In the genomic region with DNA sequence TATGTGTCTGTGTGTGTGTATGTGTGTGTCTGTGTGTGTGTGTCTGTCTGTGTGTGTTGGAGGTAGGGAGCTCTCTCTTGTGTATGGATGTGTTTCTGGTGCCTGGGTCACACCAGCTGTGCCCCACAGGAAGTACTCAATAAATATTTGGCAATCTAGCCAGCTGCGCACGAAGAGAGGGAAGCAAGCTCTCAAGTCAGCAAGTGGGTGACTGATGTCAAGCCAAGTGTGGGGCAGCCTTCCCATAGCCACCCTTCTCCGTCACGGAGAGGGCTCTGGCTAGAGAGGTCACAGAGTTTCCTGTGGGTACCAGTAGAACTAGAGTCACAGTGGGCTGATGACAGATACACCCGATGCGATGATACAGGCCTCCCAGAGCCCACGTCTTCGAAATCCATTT, we compare ENCODE assay signal across 23 mouse cellular contexts.
A peak's percentile ranks its signal among the peaks of the same experiment; 100 is the strongest.
DNase-seq lines count a peak whose midpoint lies in the region; ATAC-seq and TF ChIP-seq lines count a peak whose summit lies in the region.
"Had no signal": no experiment of that assay in that cellular context is flagged by ENCODE, and none has a peak within 500 bp of the region (broad histone marks: within the 10 kb centered on the region; RNA-seq: fewer than 3 reads in every experiment).

No protein-coding gene starts in this region.

- no peak overlapping the region for H3K4me3 ChIP-seq in heart, embryonic 11.5 days (ENCODE audit: low read depth, low read length)
- H3K4me3 ChIP-seq in lung, adult 2 months (replicated peaks; ENCODE audit: extremely low read depth, low read depth, low read length): no peak overlapping the region
- no peak overlapping the region for H3K4me3 ChIP-seq in forebrain, embryonic 15.5 days
- H3K4me3 ChIP-seq: forebrain, embryonic 10.5 days; hindbrain, embryonic 12.5 days; left cerebral cortex, adult 2 months; midbrain, embryonic 15.5 days had no signal

- no peaks in the 10 kb centered on the region for H3K9me3 ChIP-seq in heart, embryonic 11.5 days (replicated peaks; ENCODE audit: control insufficient read depth, low read length)
- H3K9me3 ChIP-seq in forebrain, embryonic 15.5 days: no peaks in the 10 kb centered on the region
- H3K9me3 ChIP-seq: forebrain, embryonic 10.5 days; G1E; hindbrain, embryonic 12.5 days; midbrain, embryonic 15.5 days had no signal

- no peak overlapping the region for H3K4me2 ChIP-seq in heart, embryonic 11.5 days
- H3K4me2 ChIP-seq in forebrain, embryonic 15.5 days (replicated peaks): no peak overlapping the region
- H3K4me2 ChIP-seq: hindbrain, embryonic 12.5 days; midbrain, embryonic 15.5 days had no signal

- peak; percentile 96 for DNase-seq in heart, adult 11 months
- DNase-seq in lung, adult 2 months: peak; percentile 54
- DNase-seq in lung, postnatal 25 days (ENCODE audit: low spot score): peak; percentile 82
- no peak for DNase-seq in T-cell, adult 2 months (ENCODE audit: low spot score)
- DNase-seq: adrenal gland, postnatal 25 days; cerebellum, adult 11 months; cerebellum, postnatal 14 days; embryo, embryonic 11 days; gastrocnemius, postnatal 25 days; kidney, adult 8-10 months; kidney, postnatal 14 days; left cerebral cortex, postnatal 4 days; liver; thymus, postnatal 25 days had no signal

- no peak for ATAC-seq in heart, embryonic 11.5 days (replicated peaks; ENCODE audit: insufficient number of reproducible peaks, low FRiP score, low TSS enrichment)
- peak; percentile 28 for ATAC-seq in neutrophil, adult 5-6 weeks (ENCODE audit: extremely low read depth, insufficient number of reproducible peaks, low FRiP score, poor library complexity, severe bottlenecking)
- ATAC-seq in forebrain, embryonic 15.5 days (replicated peaks): no peak
- ATAC-seq: midbrain, embryonic 15.5 days had no signal

- H3K36me3 ChIP-seq in heart, embryonic 11.5 days (ENCODE audit: control insufficient read depth, insufficient read depth, low read length): no peaks in the 10 kb centered on the region
- H3K36me3 ChIP-seq in forebrain, embryonic 15.5 days: no peaks in the 10 kb centered on the region
- H3K36me3 ChIP-seq: forebrain, embryonic 10.5 days; hindbrain, embryonic 12.5 days; midbrain, embryonic 15.5 days had no signal

- H3K27me3 ChIP-seq in heart, embryonic 11.5 days (ENCODE audit: control insufficient read depth, insufficient read depth, low read length): no peaks in the 10 kb centered on the region
- H3K27me3 ChIP-seq in forebrain, embryonic 15.5 days: no peaks in the 10 kb centered on the region
- H3K27me3 ChIP-seq: hindbrain, embryonic 12.5 days; midbrain, embryonic 15.5 days had no signal

- 74% methylated on average over 8 of the region's 8 CpGs for WGBS in heart, embryonic 11.5 days (ENCODE audit: insufficient replicate concordance)
- 28% methylated on average over 8 of the region's 8 CpGs for WGBS in lung, adult 2 months
- 87% methylated on average over 8 of the region's 8 CpGs for WGBS in forebrain, embryonic 15.5 days

- TF ChIP-seq POLR2A in lung, adult 2 months (IDR thresholded peaks at IDR 0.05; ENCODE audit: borderline replicate concordance, extremely low read depth, low read depth, low read length): no peak

- TF ChIP-seq CTCF in lung, adult 2 months (IDR thresholded peaks at IDR 0.05; ENCODE audit: insufficient read depth, low read length): no peak

- no peak overlapping the region for H3K27ac ChIP-seq in heart, embryonic 11.5 days (ENCODE audit: low read depth, low read length)
- no peak overlapping the region for H3K27ac ChIP-seq in forebrain, embryonic 15.5 days (replicated peaks)
- H3K27ac ChIP-seq: forebrain, embryonic 10.5 days; hindbrain, embryonic 12.5 days; left cerebral cortex, adult 2 months; macrophage had no signal

- peaks cover 40% of the 10 kb centered on the region for H3K4me1 ChIP-seq in heart, embryonic 11.5 days (ENCODE audit: control insufficient read depth, insufficient read depth, low read length)
- H3K4me1 ChIP-seq in lung, adult 2 months (ENCODE audit: control insufficient read depth, insufficient read depth, low read length): peaks cover 52% of the 10 kb centered on the region
- H3K4me1 ChIP-seq in forebrain, embryonic 15.5 days: peaks cover 61% of the 10 kb centered on the region

- H3K9ac ChIP-seq in heart, embryonic 11.5 days (ENCODE audit: low read depth, low read length): no peak overlapping the region
- no peak overlapping the region for H3K9ac ChIP-seq in forebrain, embryonic 15.5 days (replicated peaks)
- H3K9ac ChIP-seq: hindbrain, embryonic 12.5 days; midbrain, embryonic 15.5 days had no signal
